Mouse (Mus musculus): Measurements from ENCODE around the gene Lig4. TPM values are rescaled to one million over a fixed set of nuclear protein-coding genes. Genes with fewer than 3 reads are reported as not detected.

Lig4 gene
- polyA plus RNA-seq, 1 experiment = 1.1 TPM

GRCm38 (mm10) chr8:9971866-9972265 lies 5.6 kb downstream of the Lig4 start:
- TF ChIP-seq POLR2A (IDR thresholded peaks at IDR 0.05; ENCODE audit: low read depth, low read length) = no peak
- TF ChIP-seq CTCF (IDR thresholded peaks at IDR 0.05; ENCODE audit: extremely low read depth, insufficient read length, insufficient replicate concordance, low read depth, low read length) = no peak
- 95% methylated on average over 9 of the region's 9 CpGs for WGBS
- H3K36me3 ChIP-seq (ENCODE audit: control insufficient read depth, insufficient read depth, low read length) = peaks cover 32% of the 10 kb centered on the region
- no peak overlapping the region for H3K27ac ChIP-seq (ENCODE audit: insufficient read depth, low read depth, low read length)
- no peaks in the 10 kb centered on the region for H3K27me3 ChIP-seq (ENCODE audit: control insufficient read depth, insufficient read depth, low read length)
- H3K4me3 ChIP-seq (ENCODE audit: low read depth, low read length) = no peak overlapping the region
- H3K4me1 ChIP-seq (ENCODE audit: control insufficient read depth, insufficient read depth, insufficient read length, low read length) = peaks cover under 1% of the 10 kb centered on the region; the same call in 1 of the 2 replicates

GRCm38 (mm10) chr8:9959919-9960318 lies 17.6 kb downstream of the Lig4 start:
- Histone ChIP-seq H3K4me1 (ENCODE audit: control insufficient read depth, insufficient read depth, insufficient read length, low read length) (no peaks in the 10 kb centered on the region), H3K36me3 (ENCODE audit: control insufficient read depth, insufficient read depth, low read length) (no peaks in the 10 kb centered on the region), H3K4me3 (ENCODE audit: low read depth, low read length) (no peak overlapping the region), H3K27ac (ENCODE audit: insufficient read depth, low read depth, low read length) (no peak overlapping the region), H3K27me3 (ENCODE audit: control insufficient read depth, insufficient read depth, low read length) (no peaks in the 10 kb centered on the region)
- TF ChIP-seq CTCF (IDR thresholded peaks at IDR 0.05; ENCODE audit: extremely low read depth, insufficient read length, insufficient replicate concordance, low read depth, low read length) (no peak), POLR2A (IDR thresholded peaks at IDR 0.05; ENCODE audit: low read depth, low read length) (no peak)
- WGBS = 89% methylated on average over 2 of the region's 2 CpGs

- no peaks in the 10 kb centered on the region for H3K27me3 ChIP-seq (ENCODE audit: control insufficient read depth, insufficient read depth, low read length)
- no peak overlapping the region for H3K27ac ChIP-seq (ENCODE audit: insufficient read depth, low read depth, low read length)
- H3K4me3 ChIP-seq (ENCODE audit: low read depth, low read length) = no peak overlapping the region
- TF ChIP-seq CTCF (IDR thresholded peaks at IDR 0.05; ENCODE audit: extremely low read depth, insufficient read length, insufficient replicate concordance, low read depth, low read length) = no peak
- TF ChIP-seq POLR2A (IDR thresholded peaks at IDR 0.05; ENCODE audit: low read depth, low read length) = no peak
- H3K36me3 ChIP-seq (ENCODE audit: control insufficient read depth, insufficient read depth, low read length) = no peaks in the 10 kb centered on the region
- no peaks in the 10 kb centered on the region for H3K4me1 ChIP-seq (ENCODE audit: control insufficient read depth, insufficient read depth, insufficient read length, low read length)
- WGBS = 33% methylated on average over 4 of the region's 4 CpGs
Measured at GRCm38 (mm10) chr8:9958338-9958737, 19.1 kb downstream of the Lig4 start.

- no peak overlapping the region for H3K4me3 ChIP-seq (ENCODE audit: low read depth, low read length)
- H3K36me3 ChIP-seq (ENCODE audit: control insufficient read depth, insufficient read depth, low read length) = no peaks in the 10 kb centered on the region
- no peaks in the 10 kb centered on the region for H3K4me1 ChIP-seq (ENCODE audit: control insufficient read depth, insufficient read depth, insufficient read length, low read length)
- 58% methylated on average over 10 of the region's 10 CpGs for WGBS
- TF ChIP-seq POLR2A (IDR thresholded peaks at IDR 0.05; ENCODE audit: low read depth, low read length) (no peak), CTCF (IDR thresholded peaks at IDR 0.05; ENCODE audit: extremely low read depth, insufficient read length, insufficient replicate concordance, low read depth, low read length) (no peak)
- no peak overlapping the region for H3K27ac ChIP-seq (ENCODE audit: insufficient read depth, low read depth, low read length)
- H3K27me3 ChIP-seq (ENCODE audit: control insufficient read depth, insufficient read depth, low read length) = no peaks in the 10 kb centered on the region
Measured at GRCm38 (mm10) chr8:9949134-9949890, 28.2 kb downstream of the Lig4 start.

GRCm38 (mm10) chr8:9935574-9935973 lies 41.9 kb downstream of the Lig4 start:
- Histone ChIP-seq H3K27ac (ENCODE audit: insufficient read depth, low read depth, low read length) (no peak overlapping the region), H3K4me1 (ENCODE audit: control insufficient read depth, insufficient read depth, insufficient read length, low read length) (no peaks in the 10 kb centered on the region), H3K36me3 (ENCODE audit: control insufficient read depth, insufficient read depth, low read length) (no peaks in the 10 kb centered on the region), H3K4me3 (ENCODE audit: low read depth, low read length) (no peak overlapping the region), H3K27me3 (ENCODE audit: control insufficient read depth, insufficient read depth, low read length) (no peaks in the 10 kb centered on the region)
- WGBS = 64% methylated on average over 7 of the region's 7 CpGs
- TF ChIP-seq POLR2A (IDR thresholded peaks at IDR 0.05; ENCODE audit: low read depth, low read length) (no peak), CTCF (IDR thresholded peaks at IDR 0.05; ENCODE audit: extremely low read depth, insufficient read length, insufficient replicate concordance, low read depth, low read length) (no peak)

GRCm38 (mm10) chr8:9934891-9935565 lies 42.5 kb downstream of the Lig4 start:
- Histone ChIP-seq H3K27ac (ENCODE audit: insufficient read depth, low read depth, low read length) (no peak overlapping the region), H3K4me1 (ENCODE audit: control insufficient read depth, insufficient read depth, insufficient read length, low read length) (no peaks in the 10 kb centered on the region), H3K4me3 (ENCODE audit: low read depth, low read length) (no peak overlapping the region), H3K36me3 (ENCODE audit: control insufficient read depth, insufficient read depth, low read length) (no peaks in the 10 kb centered on the region), H3K27me3 (ENCODE audit: control insufficient read depth, insufficient read depth, low read length) (no peaks in the 10 kb centered on the region)
- TF ChIP-seq CTCF (IDR thresholded peaks at IDR 0.05; ENCODE audit: extremely low read depth, insufficient read length, insufficient replicate concordance, low read depth, low read length) (peak; percentile 34; the same call in 1 of the 2 replicates), POLR2A (IDR thresholded peaks at IDR 0.05; ENCODE audit: low read depth, low read length) (no peak)
- 11% methylated on average over 10 of the region's 10 CpGs for WGBS

- H3K4me1 ChIP-seq (ENCODE audit: control insufficient read depth, insufficient read depth, insufficient read length, low read length) = no peaks in the 10 kb centered on the region
- no peaks in the 10 kb centered on the region for H3K27me3 ChIP-seq (ENCODE audit: control insufficient read depth, insufficient read depth, low read length)
- no peak overlapping the region for H3K4me3 ChIP-seq (ENCODE audit: low read depth, low read length)
- no peaks in the 10 kb centered on the region for H3K36me3 ChIP-seq (ENCODE audit: control insufficient read depth, insufficient read depth, low read length)
- TF ChIP-seq CTCF (IDR thresholded peaks at IDR 0.05; ENCODE audit: extremely low read depth, insufficient read length, insufficient replicate concordance, low read depth, low read length) = no peak
- TF ChIP-seq POLR2A (IDR thresholded peaks at IDR 0.05; ENCODE audit: low read depth, low read length) = no peak
- H3K27ac ChIP-seq (ENCODE audit: insufficient read depth, low read depth, low read length) = no peak overlapping the region
Measured at GRCm38 (mm10) chr8:9932711-9933110, 44.8 kb downstream of the Lig4 start.
